Mouse (Mus musculus): ENCODE results near the gene Nrxn2. TPM values are rescaled to one million over a fixed set of nuclear protein-coding genes. Genes with fewer than 3 reads are reported as not detected.

The Nrxn2 gene
- total RNA-seq, 1 experiment: 9.5 TPM

GRCm38 (mm10) chr19:6569561-6569960 lies 151.0 kb downstream of the Nrxn2 start:
- H3K4me1 ChIP-seq (ENCODE audit: control insufficient read depth in 2 of 2, insufficient read depth in 2 of 2, low read length in 2 of 2, poor library complexity in 1 of 2): peaks cover 3 to 13% of the 10 kb centered on the region in 2 experiments
- in situ Hi-C loops (cut with MboI; ENCODE audit: low sequenced_read_pairs in 2 of 2, unreplicated experiment in 2 of 2): no loop called here
- peak; percentile 29 for DNase-seq (ENCODE audit: low read depth, low spot score)
- H3K27ac ChIP-seq (ENCODE audit: insufficient read depth, low read depth, low read length, poor library complexity, severe bottlenecking): no peak overlapping the region
- no peak overlapping the region for H3K9ac ChIP-seq (ENCODE audit: insufficient read depth, low read depth, low read length, poor library complexity, severe bottlenecking)
- H3K36me3 ChIP-seq (ENCODE audit: control insufficient read depth, insufficient read depth, low read length, poor library complexity, severe bottlenecking): no peaks in the 10 kb centered on the region
- H3K9me3 ChIP-seq (ENCODE audit: control insufficient read depth, insufficient read depth, low read depth, low read length): no peaks in the 10 kb centered on the region
- TF ChIP-seq ZNF384 (IDR thresholded peaks at IDR 0.05; ENCODE audit: low read depth, low read length) (no peak), CHD2 (IDR thresholded peaks at IDR 0.05; ENCODE audit: low read depth, low read length) (no peak), ZC3H11A (IDR thresholded peaks at IDR 0.05; ENCODE audit: borderline replicate concordance, low read depth, low read length) (no peak), HCFC1 (IDR thresholded peaks at IDR 0.05; ENCODE audit: borderline replicate concordance, insufficient read depth, low read length) (no peak), MAFK (IDR thresholded peaks at IDR 0.05; ENCODE audit: insufficient read depth, low read depth, low read length) (no peak)
- H3K4me3 ChIP-seq (ENCODE audit: insufficient read depth in 1 of 2, low read depth in 1 of 2, low read length in 2 of 2, poor library complexity in 1 of 2, severe bottlenecking in 1 of 2): no peak overlapping the region

- H3K4me3 ChIP-seq (ENCODE audit: insufficient read depth in 1 of 2, low read depth in 1 of 2, low read length in 2 of 2, poor library complexity in 1 of 2, severe bottlenecking in 1 of 2): no peak overlapping the region
- H3K9me3 ChIP-seq (ENCODE audit: control insufficient read depth, insufficient read depth, low read depth, low read length): no peaks in the 10 kb centered on the region
- in situ Hi-C loops (cut with MboI; ENCODE audit: low sequenced_read_pairs in 2 of 2, unreplicated experiment in 2 of 2): loop anchor here in 1 of 2 experiments (10.0 kb wide), 1 partner anchor 77 kb away; no protein-coding TSS in a partner anchor
- no peak overlapping the region for H3K9ac ChIP-seq (ENCODE audit: insufficient read depth, low read depth, low read length, poor library complexity, severe bottlenecking)
- no peak overlapping the region for H3K27ac ChIP-seq (ENCODE audit: insufficient read depth, low read depth, low read length, poor library complexity, severe bottlenecking)
- no peaks in the 10 kb centered on the region for H3K36me3 ChIP-seq (ENCODE audit: control insufficient read depth, insufficient read depth, low read length, poor library complexity, severe bottlenecking)
- H3K4me1 ChIP-seq (ENCODE audit: control insufficient read depth in 2 of 2, insufficient read depth in 2 of 2, low read length in 2 of 2, poor library complexity in 1 of 2): peaks cover 3 to 16% of the 10 kb centered on the region in 2 experiments
- DNase-seq (ENCODE audit: low read depth, low spot score): no peak
- no peak for TF ChIP-seq ZNF384 (IDR thresholded peaks at IDR 0.05; ENCODE audit: low read depth, low read length)
These were observed 152.9 kb downstream of the Nrxn2 start for GRCm38 (mm10) chr19:6571476-6571875.

DNA sequence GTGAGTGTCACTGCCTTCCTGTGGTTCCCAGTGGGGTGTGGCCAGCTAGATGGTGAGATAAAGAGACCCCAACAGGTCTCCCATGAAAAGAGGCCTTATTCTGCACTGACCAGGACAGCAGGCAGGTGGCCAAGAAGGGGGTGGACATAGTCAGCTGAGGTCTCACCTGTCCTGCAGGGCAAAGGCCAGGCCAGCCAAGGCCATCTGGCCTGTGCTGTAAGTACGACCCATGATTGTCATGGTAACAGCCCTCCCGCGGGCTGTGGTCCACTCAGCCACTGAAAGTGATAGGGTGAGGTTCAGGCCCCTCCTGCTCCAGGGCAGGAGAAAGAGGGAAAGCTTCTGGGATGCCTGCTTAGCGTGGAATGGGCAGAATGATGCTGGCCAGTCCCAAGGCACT lies 153.5 kb downstream of the Nrxn2 start:
- Histone ChIP-seq H3K4me3 (ENCODE audit: insufficient read depth in 1 of 2, low read depth in 1 of 2, low read length in 2 of 2, poor library complexity in 1 of 2, severe bottlenecking in 1 of 2) (no peak overlapping the region), H3K9ac (ENCODE audit: insufficient read depth, low read depth, low read length, poor library complexity, severe bottlenecking) (no peak overlapping the region), H3K27ac (ENCODE audit: insufficient read depth, low read depth, low read length, poor library complexity, severe bottlenecking) (no peak overlapping the region), H3K9me3 (ENCODE audit: control insufficient read depth, insufficient read depth, low read depth, low read length) (no peaks in the 10 kb centered on the region), H3K36me3 (ENCODE audit: control insufficient read depth, insufficient read depth, low read length, poor library complexity, severe bottlenecking) (no peaks in the 10 kb centered on the region), H3K4me1 (ENCODE audit: control insufficient read depth in 2 of 2, insufficient read depth in 2 of 2, low read length in 2 of 2, poor library complexity in 1 of 2) (peaks cover 3 to 21% of the 10 kb centered on the region in 2 experiments)
- TF ChIP-seq CHD2 (IDR thresholded peaks at IDR 0.05; ENCODE audit: low read depth, low read length) (no peak), ZNF384 (IDR thresholded peaks at IDR 0.05; ENCODE audit: low read depth, low read length) (no peak), ZC3H11A (IDR thresholded peaks at IDR 0.05; ENCODE audit: borderline replicate concordance, low read depth, low read length) (no peak), HCFC1 (IDR thresholded peaks at IDR 0.05; ENCODE audit: borderline replicate concordance, insufficient read depth, low read length) (no peak), MAFK (IDR thresholded peaks at IDR 0.05; ENCODE audit: insufficient read depth, low read depth, low read length) (no peak)
- in situ Hi-C loops (cut with MboI; ENCODE audit: low sequenced_read_pairs in 2 of 2, unreplicated experiment in 2 of 2): loop anchor here in 1 of 2 experiments (10.0 kb wide), 1 partner anchor 77 kb away; no protein-coding TSS in a partner anchor
- DNase-seq (ENCODE audit: low read depth, low spot score): no peak

Other genes starting within 250 kb of the Nrxn2 start
- 0.63 and 1.6 TPM in 2 replicates for gene Majin, start 234.3 kb upstream of the Nrxn2 start, total RNA-seq (2012; rRNA removed)
- gene Gpha2, start 192.4 kb upstream of the Nrxn2 start, total RNA-seq (2012; rRNA removed): 3.9 and 5.9 TPM in 2 replicates
- 22.8 and 24.8 TPM in 2 replicates for gene Ppp2r5b, start 182.9 kb upstream of the Nrxn2 start, total RNA-seq (2012; rRNA removed)
- 31.8 and 45.0 TPM in 2 replicates for gene Atg2a, start 177.1 kb upstream of the Nrxn2 start, total RNA-seq (2012; rRNA removed)
- 133 and 162 TPM in 2 replicates for gene Ehd1, start 142.0 kb upstream of the Nrxn2 start, total RNA-seq (2012; rRNA removed)
- 35.5 and 48.4 TPM in 2 replicates for gene Cdc42bpg, start 112.3 kb upstream of the Nrxn2 start, total RNA-seq (2012; rRNA removed)
- 60.4 and 65.6 TPM in 2 replicates for gene Men1, start 83.8 kb upstream of the Nrxn2 start, total RNA-seq (2012; rRNA removed)
- 29.4 and 43.6 TPM in 2 replicates for gene Map4k2, start 77.6 kb upstream of the Nrxn2 start, total RNA-seq (2012; rRNA removed)
- 150 and 164 TPM in 2 replicates for gene Sf1, start 55.0 kb upstream of the Nrxn2 start, total RNA-seq (2012; rRNA removed)
- 3.7 and 4.6 TPM in 2 replicates for gene Pygm, start 34.3 kb upstream of the Nrxn2 start, total RNA-seq (2012; rRNA removed)
- 81.7 and 139 TPM in 2 replicates for gene Rasgrp2, start 19.4 kb upstream of the Nrxn2 start, total RNA-seq (2012; rRNA removed)
- gene Slc22a12, start 124.3 kb downstream of the Nrxn2 start, total RNA-seq (2012; rRNA removed): not detected in 2 replicates